Mouse (Mus musculus) olfactory bulb, adult 2 months (tissue): ENCODE measurements around the gene Wfikkn1. TPM values are rescaled to one million over a fixed set of nuclear protein-coding genes. Genes with fewer than 3 reads are reported as not detected.

Source experiments
- H3K27ac ChIP-seq: fragments of 200-500 bp; 2 replicates; pipeline ENCODE4 v1.5.1; 2012; ENCODE audit warnings: low read depth, low read length; ENCODE audit not compliant: insufficient read depth
- H3K4me1 ChIP-seq: fragments of 200-500 bp; 2 replicates; pipeline ENCODE4 v1.6.1; 2012; ENCODE audit warnings: low read length; ENCODE audit not compliant: control insufficient read depth, insufficient read depth
- H3K4me3 ChIP-seq: fragments of 200-500 bp; 2 replicates; pipeline ENCODE4 v1.5.1; 2012; ENCODE audit warnings: mild to moderate bottlenecking, low read depth, low read length, moderate library complexity; ENCODE audit not compliant: insufficient read depth
- CTCF ChIP-seq: fragments of 200-500 bp; IDR thresholded peaks from 2 replicates; pipeline ENCODE4 v1.5.1; 2012; ENCODE audit warnings: low read depth, mild to moderate bottlenecking, low read length, moderate library complexity; ENCODE audit not compliant: insufficient read depth
- POLR2A ChIP-seq: fragments of 200-500 bp; IDR thresholded peaks from 2 replicates; pipeline ENCODE4 v1.6.1; 2012; ENCODE audit warnings: mild to moderate bottlenecking, low read depth, low read length, moderate library complexity; ENCODE audit not compliant: insufficient read depth
- WGBS: fragments of 180-500 bp; shearing (Covaris S2); methylation state at CpG from one replicate; pipeline ENCODE4 v1.1.7; 2018; 5-methylcytosine and 5-hydroxymethylcytosine counted together
- polyA plus RNA-seq: library from polyadenylated mRNA; stranded (reverse); fragments of >200 nt; gene quantifications from 2 replicates; pipeline ENCODE4 v1.2.4, GENCODE M21; 2012; ENCODE audit warnings: low replicate concordance; ENCODE audit not compliant: missing spikeins, insufficient read depth, insufficient read length

The Wfikkn1 gene
- polyA plus RNA-seq, 1 experiment, result not detected

DNA sequence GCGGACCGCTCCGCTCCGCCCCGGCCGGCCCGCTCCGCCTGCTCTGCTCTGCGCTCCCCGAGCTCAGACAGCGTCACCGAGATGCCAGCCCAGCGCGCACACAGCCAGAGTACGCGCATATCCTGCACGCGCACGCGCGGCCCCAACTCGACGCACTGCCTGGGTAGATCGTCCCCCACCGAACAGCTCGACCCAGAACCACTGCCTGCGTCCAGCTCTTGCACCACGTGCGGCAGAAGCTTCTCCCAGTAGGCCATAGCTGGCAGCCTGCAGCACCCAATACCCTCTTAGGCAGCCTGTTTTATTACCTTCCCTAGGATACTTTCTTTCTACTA lies 43.6 kb downstream of the Wfikkn1 start, which contains the start of gene Rhbdl1:
Rhbdl1 (minus strand) TSS at position 220 of the 335 bp plus-strand sequence.
- Histone ChIP-seq H3K4me3 (peak within 1 kb of the TSS; percentile 58), H3K27ac (peak within 1 kb of the TSS; percentile 74), H3K4me1 (peaks cover 48% of the 10 kb centered on the region)
- WGBS, result 2% methylated on average over 29 of the region's 29 CpGs
- TF ChIP-seq CTCF (no peak), POLR2A (peak; percentile 57)

DNA sequence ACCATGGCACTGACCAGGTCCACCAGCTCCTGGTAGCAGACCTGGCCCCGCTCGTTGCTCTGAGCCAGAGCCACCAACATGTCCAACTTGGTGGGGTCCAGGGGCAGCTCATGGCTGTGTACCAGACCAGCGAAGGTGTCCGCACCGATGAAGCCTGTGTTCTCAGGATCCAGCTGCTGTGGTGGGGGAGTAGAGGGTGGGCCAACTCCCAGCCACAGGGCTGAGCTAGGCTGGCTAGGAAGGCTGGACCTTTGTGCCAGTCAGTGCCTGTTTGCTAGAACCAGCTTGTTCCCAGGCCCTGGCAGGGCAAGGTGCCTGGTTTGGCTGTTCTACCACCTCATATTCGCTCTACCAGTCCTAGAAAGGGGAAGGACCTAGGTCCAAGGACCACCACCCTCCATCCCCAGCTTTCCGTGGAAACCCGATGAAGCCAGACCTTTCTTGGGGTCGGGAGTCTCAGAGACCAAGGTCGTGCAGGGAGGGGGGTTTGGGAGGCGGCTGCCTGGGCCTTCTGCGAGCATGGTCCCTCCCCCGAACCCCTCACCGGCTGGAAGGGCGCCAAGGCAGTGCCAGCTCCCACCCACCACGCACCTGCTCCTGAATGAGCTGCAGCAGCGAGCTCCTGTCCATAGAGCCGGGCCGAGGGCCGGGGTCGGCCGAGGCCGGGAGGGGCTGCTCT lies 44.1 kb downstream of the Wfikkn1 start:
- Histone ChIP-seq H3K4me3 (peak overlapping the region; percentile 58), H3K27ac (peak overlapping the region; percentile 74), H3K4me1 (peaks cover 53% of the 10 kb centered on the region)
- TF ChIP-seq POLR2A (no peak), CTCF (no peak)
- 8% methylated on average over 23 of the region's 23 CpGs for WGBS

DNA sequence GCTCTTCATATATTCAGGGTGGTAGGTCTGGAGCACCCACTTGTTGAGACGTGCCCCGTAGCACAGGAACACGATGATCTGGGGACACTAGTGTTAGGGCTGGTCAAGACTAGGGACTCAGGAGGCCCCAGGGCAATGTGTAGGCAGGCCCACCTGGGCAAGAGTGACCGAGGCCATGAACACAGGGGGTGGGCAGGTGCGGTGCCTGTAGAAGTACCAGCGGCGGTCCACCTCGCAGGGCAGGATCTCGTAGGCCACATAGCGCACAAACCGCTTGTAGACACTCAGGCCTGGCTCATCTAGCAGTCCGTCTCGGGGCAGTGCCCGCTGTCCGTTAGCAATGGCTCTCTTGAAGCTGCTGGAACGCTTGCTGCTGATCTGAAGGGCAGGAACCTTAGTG lies 44.8 kb downstream of the Wfikkn1 start:
- 89% methylated on average over 16 of the region's 16 CpGs for WGBS
- Histone ChIP-seq H3K4me3 (peak overlapping the region; percentile 58), H3K4me1 (peaks cover 60% of the 10 kb centered on the region), H3K27ac (peak overlapping the region; percentile 74; the same call in 1 of the 2 replicates)
- no peak for TF ChIP-seq CTCF
- no peak for TF ChIP-seq POLR2A

DNA sequence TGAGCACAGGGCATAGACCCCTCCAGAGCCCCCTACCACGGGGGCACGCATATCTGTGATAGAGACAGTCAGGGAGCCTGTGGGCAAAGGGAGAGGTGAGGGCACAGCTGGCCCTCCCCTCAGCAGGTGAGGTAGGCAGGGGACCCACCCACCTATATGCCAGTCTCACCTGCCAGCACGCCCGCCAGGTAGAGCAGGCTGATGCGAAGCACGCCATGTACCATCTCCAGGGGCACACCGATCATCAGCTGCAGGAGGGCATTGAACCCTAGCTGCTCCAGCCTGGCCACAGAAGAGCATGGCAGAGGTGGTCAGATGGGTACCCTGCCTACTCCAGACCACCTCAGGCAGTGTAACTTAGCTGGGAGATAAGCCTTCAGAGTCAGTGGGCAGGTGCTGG lies 45.4 kb downstream of the Wfikkn1 start:
- 97% methylated on average over 7 of the region's 7 CpGs for WGBS
- Histone ChIP-seq H3K27ac (no peak overlapping the region), H3K4me3 (peak overlapping the region; percentile 81; the same call in 1 of the 2 replicates), H3K4me1 (peaks cover 65% of the 10 kb centered on the region)
- no peak for TF ChIP-seq CTCF
- TF ChIP-seq POLR2A, result no peak

DNA sequence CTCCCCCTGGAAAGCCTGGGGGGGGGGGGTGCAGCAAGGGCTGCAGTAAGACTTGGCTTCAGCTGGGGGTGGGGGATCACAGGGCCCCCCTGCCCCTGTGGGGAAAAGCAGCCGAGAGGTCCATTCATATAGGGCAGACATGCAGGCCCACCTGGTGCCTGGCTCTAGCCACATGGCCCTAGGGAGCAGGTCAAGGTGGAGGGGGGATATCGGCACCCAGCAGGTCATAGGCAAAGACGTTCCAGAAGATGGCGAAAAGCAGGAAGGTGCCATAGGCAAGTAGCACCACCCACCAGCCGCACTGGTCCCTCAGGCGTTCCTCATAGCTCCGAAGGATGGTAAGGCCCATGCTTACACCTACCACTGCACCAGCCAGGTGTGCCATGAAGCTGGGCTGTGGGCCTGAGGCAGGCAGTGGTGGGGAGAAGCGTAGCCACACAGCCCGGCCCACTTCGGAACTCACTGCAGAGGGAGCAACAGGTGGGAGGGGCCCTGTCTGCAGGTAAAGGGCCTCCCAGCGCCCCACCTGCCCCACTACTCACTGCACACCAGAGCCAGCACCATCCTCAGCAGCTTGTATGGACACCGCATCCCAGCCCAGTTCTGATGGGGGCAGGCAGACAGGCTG lies 45.9 kb downstream of the Wfikkn1 start:
- no peak for TF ChIP-seq POLR2A
- no peak for TF ChIP-seq CTCF
- Histone ChIP-seq H3K27ac (no peak overlapping the region), H3K4me3 (peak overlapping the region; percentile 81), H3K4me1 (peaks cover 67% of the 10 kb centered on the region)
- 80% methylated on average over 12 of the region's 12 CpGs for WGBS

DNA sequence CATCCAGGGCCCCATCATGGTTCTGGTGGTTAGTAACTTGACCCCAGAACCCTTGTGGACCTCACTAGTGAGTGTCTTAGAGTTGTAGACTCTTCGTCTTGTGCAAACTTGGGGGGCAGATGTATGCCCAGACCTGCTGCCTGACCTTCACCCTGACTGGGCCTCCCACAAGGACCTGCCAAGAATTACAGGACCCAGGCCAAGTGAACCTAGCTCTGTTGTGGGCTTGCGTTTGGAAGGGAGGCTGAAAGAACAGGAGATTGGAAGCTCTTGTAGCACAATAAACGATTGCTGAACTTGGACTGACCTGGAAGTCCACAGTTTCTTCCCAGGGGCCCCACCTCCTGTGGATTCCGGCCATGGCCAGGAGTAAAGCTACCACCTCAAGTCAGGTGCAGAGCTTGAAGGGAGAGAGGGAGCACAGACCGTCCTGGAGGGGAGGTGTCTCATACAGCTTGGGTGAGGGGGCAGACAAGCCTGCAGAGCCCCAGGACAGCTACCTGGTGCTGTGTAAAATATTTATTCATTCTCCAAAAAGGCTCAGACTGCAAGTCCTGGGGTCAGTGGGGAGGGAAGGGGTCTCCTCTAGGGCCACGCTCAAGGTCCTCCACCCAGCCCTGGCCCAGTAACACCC lies 46.6 kb downstream of the Wfikkn1 start:
- peaks cover 69% of the 10 kb centered on the region for H3K4me1 ChIP-seq

DNA sequence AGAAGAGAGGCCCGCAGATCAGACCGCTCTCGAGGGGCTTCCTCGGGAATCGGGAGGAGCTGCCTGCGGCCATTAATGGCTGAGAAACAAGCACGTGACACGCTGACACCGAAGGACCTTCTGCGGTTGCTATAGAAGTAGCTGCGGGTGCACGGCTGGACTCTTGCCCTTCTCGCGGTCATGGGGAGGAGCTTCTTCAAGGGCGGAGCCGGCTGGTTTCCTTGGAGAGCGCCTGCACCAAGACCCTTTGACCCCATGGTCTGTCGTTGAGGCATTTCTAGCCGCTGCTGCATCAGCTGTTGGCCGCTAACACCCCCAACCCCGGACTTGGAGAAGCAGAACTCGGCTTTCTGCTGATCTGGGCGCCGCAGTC lies 47.4 kb downstream of the Wfikkn1 start, which contains the start of gene Stub1:
Stub1 (minus strand) TSS at position 114 of the 373 bp plus-strand sequence.
- Histone ChIP-seq H3K27ac (peak within 1 kb of the TSS; percentile 97), H3K4me1 (peaks cover 70% of the 10 kb centered on the region), H3K4me3 (peak within 1 kb of the TSS; percentile 81)
- TF ChIP-seq CTCF (no peak), POLR2A (no peak)
- WGBS, result under 1% methylated on average over 24 of the region's 24 CpGs

More for the DNA sequence above, 46.6 kb downstream of the Wfikkn1 start:
- WGBS, result 26% methylated on average over 6 of the region's 6 CpGs
- no peak for TF ChIP-seq CTCF
- peak overlapping the region; percentile 97 for H3K27ac ChIP-seq
- H3K4me3 ChIP-seq, result peak overlapping the region; percentile 81

DNA sequence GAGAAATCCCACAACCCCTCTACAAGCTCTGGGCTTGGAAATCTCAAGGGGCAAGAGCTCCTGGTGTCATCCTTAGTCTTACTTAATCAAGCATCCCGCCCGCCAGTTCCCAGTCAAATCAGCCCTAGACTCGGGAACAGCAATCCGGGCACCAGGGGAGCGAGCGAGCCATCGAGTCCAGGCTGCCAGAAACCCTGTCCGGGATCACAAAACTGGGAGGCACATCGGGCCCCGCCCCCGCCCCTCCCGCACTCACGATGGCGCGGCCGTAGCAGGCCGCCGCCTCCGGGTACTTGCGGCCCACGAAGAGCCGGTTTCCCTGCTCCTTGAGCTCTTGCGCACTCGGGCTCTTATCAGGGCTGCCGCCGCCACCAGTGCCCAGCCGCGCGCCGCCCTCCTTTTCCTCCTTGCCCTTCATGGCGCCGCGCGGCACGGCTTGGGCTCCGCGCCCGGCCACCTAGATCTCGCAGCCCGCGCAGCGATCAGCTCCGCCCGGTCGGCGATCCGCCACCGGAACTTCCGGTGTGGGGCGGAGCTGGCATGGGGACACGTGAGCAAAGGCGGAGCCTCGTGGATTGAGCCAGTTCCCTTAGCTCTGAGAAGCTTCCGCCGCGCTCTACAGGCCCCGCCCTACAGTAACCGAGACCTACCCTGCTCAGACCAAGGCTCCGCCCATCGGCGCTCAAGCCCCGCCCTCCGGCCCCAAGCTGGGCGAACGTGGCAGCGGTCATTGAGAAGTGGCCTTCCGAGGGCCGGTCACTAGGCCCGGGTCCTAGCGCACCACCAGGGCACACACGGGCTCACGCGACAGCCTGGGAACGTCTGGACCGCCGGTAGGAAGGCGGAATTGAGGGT lies 48.0 kb downstream of the Wfikkn1 start:
- H3K4me1 ChIP-seq, result peaks cover 70% of the 10 kb centered on the region
- peak overlapping the region; percentile 81 for H3K4me3 ChIP-seq
- peak overlapping the region; percentile 97 for H3K27ac ChIP-seq
- TF ChIP-seq POLR2A (peak; percentile 89), CTCF (no peak)
- WGBS, result under 1% methylated on average over 76 of the region's 77 CpGs
